Comparison of ENCODE assay signal across 9 mouse cellular contexts in the genomic region with DNA sequence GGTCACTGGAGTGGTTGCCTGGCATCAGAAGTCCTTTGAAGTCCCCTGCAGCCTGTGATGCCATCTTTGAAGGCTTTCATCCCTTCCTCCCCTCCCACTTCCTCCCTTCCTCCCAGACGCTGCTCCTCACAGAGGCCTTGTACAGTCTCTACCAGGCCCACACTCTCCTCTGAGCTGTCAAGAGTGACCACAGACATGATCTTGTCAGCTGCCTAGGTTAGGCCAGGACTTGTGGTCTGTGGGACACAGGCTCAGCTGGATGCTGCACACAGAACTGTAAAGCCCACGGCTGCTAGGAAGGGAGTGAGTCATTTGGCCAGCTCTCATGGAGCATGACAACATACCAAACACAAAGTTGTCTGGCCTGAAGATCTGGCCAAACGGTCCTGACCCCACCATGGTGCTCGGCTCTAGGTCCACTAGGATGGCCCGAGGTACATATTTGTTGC. TPM values are rescaled to one million over a fixed set of nuclear protein-coding genes. Genes with fewer than 3 reads are reported as not detected.
DNase-seq lines count a peak whose midpoint lies in the region; ATAC-seq and TF ChIP-seq lines count a peak whose summit lies in the region.
"Not testable (repeated sequence)": the region's sequence is repeated elsewhere in the genome, so short reads cannot be mapped to it uniquely, and the experiment has no call there.
"Had no signal": no experiment of that assay in that cellular context is flagged by ENCODE, and none has a peak within 500 bp of the region (broad histone marks: within the 10 kb centered on the region; RNA-seq: fewer than 3 reads in every experiment).

No protein-coding gene starts in this region.

- H3K27me3 ChIP-seq in C2C12 (ENCODE audit: control insufficient read depth, insufficient read depth, insufficient read length); forebrain, embryonic 12.5 days; hindbrain, embryonic 10.5 days (ENCODE audit: insufficient read depth, poor library complexity, severe bottlenecking); intestine, embryonic 16.5 days (replicated peaks; ENCODE audit: control insufficient read depth, insufficient read depth, low read length); megakaryocyte, embryonic 14.5 days (replicated peaks); testis, adult 2 months (ENCODE audit: control insufficient read depth, insufficient read depth, low read length): not testable (repeated sequence)

- H3K9ac ChIP-seq in forebrain, embryonic 12.5 days; intestine, embryonic 16.5 days (ENCODE audit: low read depth, low read length): not testable (repeated sequence)

- H3K4me1 ChIP-seq in forebrain, embryonic 12.5 days = peaks cover 26% of the 10 kb centered on the region
- peaks cover 32% of the 10 kb centered on the region for H3K4me1 ChIP-seq in hindbrain, embryonic 10.5 days (replicated peaks)
- not testable (repeated sequence) for H3K4me1 ChIP-seq in intestine, embryonic 16.5 days (ENCODE audit: control insufficient read depth, insufficient read depth, low read length); testis, adult 2 months (ENCODE audit: control insufficient read depth, insufficient read depth, low read length)
- H3K4me1 ChIP-seq in megakaryocyte, embryonic 14.5 days = peaks cover 50% of the 10 kb centered on the region

- H3K79me3 ChIP-seq in C2C12 (ENCODE audit: low read depth) = not testable (repeated sequence)

- WGBS in forebrain, embryonic 12.5 days = 63% methylated on average over 5 of the region's 5 CpGs
- WGBS in hindbrain, embryonic 10.5 days = 54% methylated on average over 5 of the region's 5 CpGs
- 71% methylated on average over 5 of the region's 5 CpGs for WGBS in intestine, embryonic 16.5 days

- not testable (repeated sequence) for TF ChIP-seq POLR2A in testis, adult 2 months (IDR thresholded peaks at IDR 0.05; ENCODE audit: control insufficient read depth, low read depth, low read length)

- ATAC-seq in cerebellum, adult (ENCODE audit: insufficient number of reproducible peaks, low FRiP score, low TSS enrichment) = peak; percentile 31; the same call in 1 of the 2 replicates
- peak; percentile 47 for ATAC-seq in forebrain, embryonic 12.5 days (ENCODE audit: low FRiP score)
- ATAC-seq in intestine, embryonic 16.5 days = peak; percentile 44; the same call in 1 of the 2 replicates
- peak; percentile 43; the same call in 1 of the 2 replicates for ATAC-seq in monocyte, adult 5-6 weeks (replicated peaks; ENCODE audit: insufficient number of reproducible peaks, low FRiP score, low TSS enrichment, poor library complexity, severe bottlenecking)

- not testable (repeated sequence) for H3K9me3 ChIP-seq in forebrain, embryonic 12.5 days; hindbrain, embryonic 10.5 days; intestine, embryonic 16.5 days (ENCODE audit: control insufficient read depth, low read length); megakaryocyte, embryonic 14.5 days

- not testable (repeated sequence) for TF ChIP-seq CTCF in C2C12 (IDR thresholded peaks at IDR 0.05; ENCODE audit: control insufficient read depth, insufficient read depth, insufficient read length); testis, adult 2 months (IDR thresholded peaks at IDR 0.05; ENCODE audit: control insufficient read depth, insufficient read depth, insufficient replicate concordance, low read depth, low read length)

- not testable (repeated sequence) for H3K4me2 ChIP-seq in forebrain, embryonic 12.5 days; intestine, embryonic 16.5 days (ENCODE audit: low read depth, low read length)

- H3K79me2 ChIP-seq in C2C12 (ENCODE audit: control insufficient read depth, insufficient read depth) = not testable (repeated sequence)

- not testable (repeated sequence) for H3K4me3 ChIP-seq in C2C12 (ENCODE audit: insufficient read depth, poor library complexity, severe bottlenecking); forebrain, embryonic 12.5 days (replicated peaks); hindbrain, embryonic 10.5 days; intestine, embryonic 16.5 days (ENCODE audit: low read length)
- peak overlapping the region; percentile 46 for H3K4me3 ChIP-seq in megakaryocyte, embryonic 14.5 days (replicated peaks)
- H3K4me3 ChIP-seq in testis, adult 2 months (ENCODE audit: control insufficient read depth, low read depth, low read length) = 0 out of 2 replicates have a peak overlapping the region, but pooled peaks have one; percentile 9

- H3K36me3 ChIP-seq in C2C12 (ENCODE audit: control insufficient read depth, insufficient read depth); forebrain, embryonic 12.5 days (replicated peaks); hindbrain, embryonic 10.5 days; intestine, embryonic 16.5 days (ENCODE audit: control insufficient read depth, insufficient read depth, low read length); megakaryocyte, embryonic 14.5 days (replicated peaks; ENCODE audit: low read length); testis, adult 2 months (ENCODE audit: control insufficient read depth, insufficient read depth, low read length): not testable (repeated sequence)

- peak overlapping the region; percentile 86 for H3K27ac ChIP-seq in forebrain, embryonic 12.5 days
- peak overlapping the region; percentile 73 for H3K27ac ChIP-seq in hindbrain, embryonic 10.5 days
- not testable (repeated sequence) for H3K27ac ChIP-seq in intestine, embryonic 16.5 days (ENCODE audit: low read length); testis, adult 2 months (ENCODE audit: control insufficient read depth, insufficient read depth, low read depth, low read length)

- not testable (repeated sequence) for DNase-seq in hindbrain, embryonic 10.5 days (ENCODE audit: low spot score)

- not testable (repeated sequence) for H3ac ChIP-seq in C2C12 (ENCODE audit: control insufficient read depth, insufficient read length, low read depth)

TF ChIP-seq in C2C12, 6 proteins besides CTCF, POLR2A, EP300 and RAD21:
- TF ChIP-seq MYOD1 (IDR thresholded peaks at IDR 0.05; ENCODE audit: control insufficient read depth, insufficient read length, low read depth) (peak; percentile 81), FOSL1 (IDR thresholded peaks at IDR 0.05; ENCODE audit: insufficient read depth, low read length, poor library complexity, severe bottlenecking) (peak; percentile 18), MAX (IDR thresholded peaks at IDR 0.05) (peak; percentile 63)

RNA-seq across cellular contexts. Expression of gene Tubb2a, which starts 10.4 kb away (rescaled TPM):
- 304 TPM for polyA plus RNA-seq in C2C12 (2012; fragmentation: generic; extraction: Trizol)
- 397 and 403 TPM in 2 replicates for polyA plus RNA-seq in forebrain, embryonic 12.5 days (2016; fragmentation: Nextera tagmentation; extraction: Ambion mirVana)
- polyA plus RNA-seq in hindbrain, embryonic 10.5 days (2016; fragmentation: Nextera tagmentation; extraction: Ambion mirVana) = 202 and 435 TPM in 2 replicates
- polyA plus RNA-seq in intestine, embryonic 16.5 days (2015; fragmentation: Nextera tagmentation; extraction: Ambion mirVana) = 149 and 162 TPM in 2 replicates
- polyA plus RNA-seq in megakaryocyte, embryonic 14.5 days (2012; ENCODE audit: insufficient read depth, low replicate concordance) = 95.9 and 122 TPM in 2 replicates
- 29.8 to 47.6 TPM (median 39.0 TPM) in 3 replicates for total RNA-seq in monocyte, adult 5-6 weeks (2017)
- polyA plus RNA-seq in testis, adult 2 months (2012; rRNA removed) = 36.0 and 49.5 TPM in 2 replicates

RNA-seq across cellular contexts. Expression of gene Tubb2b, which starts 42.0 kb away (rescaled TPM):
- polyA plus RNA-seq in C2C12 (2012; fragmentation: generic; extraction: Trizol) = 216 TPM
- 311 and 346 TPM in 2 replicates for polyA plus RNA-seq in forebrain, embryonic 12.5 days (2016; fragmentation: Nextera tagmentation; extraction: Ambion mirVana)
- 187 and 370 TPM in 2 replicates for polyA plus RNA-seq in hindbrain, embryonic 10.5 days (2016; fragmentation: Nextera tagmentation; extraction: Ambion mirVana)
- 30.4 and 36.0 TPM in 2 replicates for polyA plus RNA-seq in intestine, embryonic 16.5 days (2015; fragmentation: Nextera tagmentation; extraction: Ambion mirVana)
- 11.0 and 15.6 TPM in 2 replicates for polyA plus RNA-seq in megakaryocyte, embryonic 14.5 days (2012; ENCODE audit: insufficient read depth, low replicate concordance)
- total RNA-seq in monocyte, adult 5-6 weeks (2017) = 5.1 to 7.5 TPM (median 5.7 TPM) in 3 replicates
- polyA plus RNA-seq in testis, adult 2 months (2012; rRNA removed) = 0.46 and 2.1 TPM in 2 replicates
- total RNA-seq: liver, adult 2 months had no signal

RNA-seq across cellular contexts. Expression of gene Bphl, which starts 50.8 kb away (rescaled TPM):
- 11.7 TPM for polyA plus RNA-seq in C2C12 (2012; fragmentation: generic; extraction: Trizol)
- 35.0 and 38.2 TPM in 2 replicates for polyA plus RNA-seq in forebrain, embryonic 12.5 days (2016; fragmentation: Nextera tagmentation; extraction: Ambion mirVana)
- polyA plus RNA-seq in hindbrain, embryonic 10.5 days (2016; fragmentation: Nextera tagmentation; extraction: Ambion mirVana) = 33.1 and 34.5 TPM in 2 replicates
- 74.7 and 86.3 TPM in 2 replicates for polyA plus RNA-seq in intestine, embryonic 16.5 days (2015; fragmentation: Nextera tagmentation; extraction: Ambion mirVana)
- polyA plus RNA-seq in megakaryocyte, embryonic 14.5 days (2012; ENCODE audit: insufficient read depth, low replicate concordance) = 20.4 and 35.2 TPM in 2 replicates
- 3.4 to 10.3 TPM (median 10.2 TPM) in 3 replicates for total RNA-seq in monocyte, adult 5-6 weeks (2017)
- polyA plus RNA-seq in testis, adult 2 months (2012; rRNA removed) = 12.3 and 13.1 TPM in 2 replicates
